In the genomic region with DNA sequence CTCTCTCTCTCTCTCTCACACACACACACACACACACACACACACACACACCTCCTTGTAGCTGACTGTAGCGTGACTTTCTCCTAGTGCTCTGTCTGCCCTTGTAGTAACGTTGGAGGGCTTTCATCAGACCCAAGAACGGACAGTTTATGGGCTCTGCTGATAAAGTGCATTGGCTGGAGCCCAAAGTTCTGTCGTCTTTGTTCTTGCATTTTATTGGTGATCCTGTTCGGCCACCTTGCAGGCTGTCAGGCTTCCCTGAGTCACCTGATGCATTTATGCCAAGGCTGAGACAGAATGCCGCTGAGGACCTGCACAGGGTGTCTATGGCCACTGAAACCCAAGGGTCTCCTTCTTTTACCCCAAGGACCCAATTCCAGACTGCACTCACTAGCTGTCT, we compare ENCODE assay signal across 1 mouse cellular context.
TF ChIP-seq lines count a peak whose summit lies in the region.

No protein-coding gene starts in this region.

TF ChIP-seq in MEL, 35 proteins besides CTCF, POLR2A, EP300 and RAD21 (continued from another document):
- TF ChIP-seq ZC3H11A (IDR thresholded peaks at IDR 0.05; ENCODE audit: low read depth, low read length) = no peak
